ENCODE assay signal across 24 mouse cellular contexts in genomic region chr11:89807998-89808397, GRCm38 (mm10). TPM values are rescaled to one million over a fixed set of nuclear protein-coding genes. Genes with fewer than 3 reads are reported as not detected.
A peak's percentile ranks its signal among the peaks of the same experiment; 100 is the strongest.
DNase-seq lines count a peak whose midpoint lies in the region; ATAC-seq and TF ChIP-seq lines count a peak whose summit lies in the region.
"Had no signal": no experiment of that assay in that cellular context is flagged by ENCODE, and none has a peak within 500 bp of the region (broad histone marks: within the 10 kb centered on the region; RNA-seq: fewer than 3 reads in every experiment).

No protein-coding gene starts in this region.

- H3K36me3 ChIP-seq in heart, embryonic 13.5 days = no peaks in the 10 kb centered on the region
- no peaks in the 10 kb centered on the region for H3K36me3 ChIP-seq in heart, embryonic 12.5 days
- H3K36me3 ChIP-seq in lung, embryonic 14.5 days (ENCODE audit: insufficient read depth) = no peaks in the 10 kb centered on the region
- H3K36me3 ChIP-seq in hindbrain, embryonic 12.5 days = no peaks in the 10 kb centered on the region
- H3K36me3 ChIP-seq: forebrain, embryonic 10.5 days; G1E; hindbrain, embryonic 15.5 days had no signal

- TF ChIP-seq CTCF in lung, embryonic 14.5 days (IDR thresholded peaks at IDR 0.05; ENCODE audit: low read depth) = no peak

- H3K9ac ChIP-seq in heart, embryonic 13.5 days = no peak overlapping the region
- no peak overlapping the region for H3K9ac ChIP-seq in heart, embryonic 12.5 days
- no peak overlapping the region for H3K9ac ChIP-seq in lung, embryonic 14.5 days
- H3K9ac ChIP-seq in hindbrain, embryonic 12.5 days = no peak overlapping the region
- H3K9ac ChIP-seq: forebrain, embryonic 13.5 days; forebrain, postnatal 0 days; hindbrain, embryonic 15.5 days had no signal

- peak; percentile 22 for DNase-seq in lung, embryonic 14.5 days
- DNase-seq in lung, postnatal 4 days = no peak
- peak; percentile 6 for DNase-seq in lung, postnatal 10 days
- DNase-seq in urinary bladder, postnatal 25 days (ENCODE audit: low spot score) = no peak
- no peak for DNase-seq in frontal cortex, postnatal 25 days (ENCODE audit: low spot score in 2 of 2)
- DNase-seq: adrenal gland, postnatal 10 days; adrenal gland, postnatal 36 days; cerebellum, adult 18-20 months; cerebellum, adult 9-10 months; cerebellum, postnatal 14 days; forebrain, postnatal 0 days; gastrocnemius, postnatal 25 days; heart, adult 18-20 months; heart, postnatal 10 days; heart, postnatal 36 days had no signal

- H3K4me3 ChIP-seq in heart, embryonic 13.5 days = no peak overlapping the region
- H3K4me3 ChIP-seq in heart, embryonic 12.5 days = no peak overlapping the region
- H3K4me3 ChIP-seq in lung, embryonic 14.5 days (ENCODE audit: low read depth, low read length) = no peak overlapping the region
- H3K4me3 ChIP-seq in hindbrain, embryonic 12.5 days = no peak overlapping the region
- H3K4me3 ChIP-seq: forebrain, embryonic 10.5 days; forebrain, embryonic 13.5 days; hindbrain, embryonic 15.5 days had no signal

- no peak for ATAC-seq in heart, embryonic 13.5 days (ENCODE audit: extremely low read depth, insufficient number of reproducible peaks, low FRiP score, low TSS enrichment)
- ATAC-seq in heart, embryonic 12.5 days (ENCODE audit: insufficient number of reproducible peaks, low FRiP score) = no peak
- ATAC-seq in lung, embryonic 14.5 days (ENCODE audit: insufficient read depth) = no peak
- ATAC-seq in hindbrain, embryonic 12.5 days (ENCODE audit: low FRiP score) = no peak
- ATAC-seq: forebrain, embryonic 13.5 days; forebrain, postnatal 0 days; Patski had no signal

- peak overlapping the region; percentile 29; the same call in 1 of the 2 replicates for H3K4me2 ChIP-seq in heart, embryonic 13.5 days
- H3K4me2 ChIP-seq in heart, embryonic 12.5 days = no peak overlapping the region
- no peak overlapping the region for H3K4me2 ChIP-seq in lung, embryonic 14.5 days
- no peak overlapping the region for H3K4me2 ChIP-seq in hindbrain, embryonic 12.5 days (replicated peaks)
- H3K4me2 ChIP-seq: forebrain, embryonic 13.5 days; hindbrain, embryonic 15.5 days had no signal

- no peak overlapping the region for H3K27ac ChIP-seq in heart, embryonic 13.5 days (replicated peaks)
- H3K27ac ChIP-seq in heart, embryonic 12.5 days (ENCODE audit: poor library complexity, severe bottlenecking) = no peak overlapping the region
- H3K27ac ChIP-seq in lung, embryonic 14.5 days (ENCODE audit: low read depth) = no peak overlapping the region
- H3K27ac ChIP-seq in hindbrain, embryonic 12.5 days = no peak overlapping the region
- H3K27ac ChIP-seq: forebrain, embryonic 10.5 days; forebrain, embryonic 13.5 days; hindbrain, embryonic 15.5 days had no signal

- 51% methylated on average over 11 of the region's 11 CpGs for WGBS in heart, embryonic 13.5 days
- 58% methylated on average over 11 of the region's 11 CpGs for WGBS in heart, embryonic 12.5 days
- 41% methylated on average over 11 of the region's 11 CpGs for WGBS in lung, embryonic 14.5 days
- WGBS in hindbrain, embryonic 12.5 days = 79% methylated on average over 11 of the region's 11 CpGs

- peaks cover 15% of the 10 kb centered on the region for H3K4me1 ChIP-seq in heart, embryonic 13.5 days
- peaks cover 19% of the 10 kb centered on the region for H3K4me1 ChIP-seq in heart, embryonic 12.5 days (replicated peaks)
- H3K4me1 ChIP-seq in lung, embryonic 14.5 days (ENCODE audit: insufficient read depth) = peaks cover 8% of the 10 kb centered on the region; the same call in 1 of the 2 replicates
- peaks cover 8% of the 10 kb centered on the region; the same call in 1 of the 2 replicates for H3K4me1 ChIP-seq in hindbrain, embryonic 12.5 days

- no peaks in the 10 kb centered on the region for H3K9me3 ChIP-seq in heart, embryonic 13.5 days
- H3K9me3 ChIP-seq in heart, embryonic 12.5 days (replicated peaks) = no peaks in the 10 kb centered on the region
- H3K9me3 ChIP-seq in lung, embryonic 14.5 days (ENCODE audit: low read depth, low read length) = no peaks in the 10 kb centered on the region
- H3K9me3 ChIP-seq in hindbrain, embryonic 12.5 days (replicated peaks) = no peaks in the 10 kb centered on the region
- H3K9me3 ChIP-seq: forebrain, embryonic 10.5 days; forebrain, embryonic 13.5 days; hindbrain, embryonic 15.5 days had no signal

- peaks cover 14% of the 10 kb centered on the region for H3K27me3 ChIP-seq in heart, embryonic 13.5 days (replicated peaks)
- 0 out of 2 replicates have a peak, but pooled peaks cover 8% of the 10 kb centered on the region for H3K27me3 ChIP-seq in heart, embryonic 12.5 days (replicated peaks)
- no peaks in the 10 kb centered on the region for H3K27me3 ChIP-seq in lung, embryonic 14.5 days (ENCODE audit: insufficient read depth, low read length)
- no peaks in the 10 kb centered on the region for H3K27me3 ChIP-seq in hindbrain, embryonic 12.5 days
- H3K27me3 ChIP-seq: forebrain, embryonic 13.5 days; hindbrain, embryonic 15.5 days had no signal

RNA-seq across cellular contexts. Expression of gene Ankfn1, which starts 30.5 kb away (rescaled TPM):
- 0.04 TPM in 1 of 2 replicates, not detected in the other for polyA plus RNA-seq in heart, embryonic 13.5 days (2015; fragmentation: Nextera tagmentation; extraction: Ambion mirVana)
- not detected in 2 replicates for polyA plus RNA-seq in heart, embryonic 12.5 days (2016; fragmentation: Nextera tagmentation; extraction: Ambion mirVana)
- 2.0 and 2.1 TPM in 2 replicates for polyA plus RNA-seq in lung, embryonic 14.5 days (2014; fragmentation: Nextera tagmentation; extraction: Ambion mirVana)
- 2.0 and 2.4 TPM in 2 replicates for polyA plus RNA-seq in hindbrain, embryonic 12.5 days (2016; fragmentation: Nextera tagmentation; extraction: Ambion mirVana)
- polyA plus RNA-seq: G1E; heart, embryonic 14.5 days; Patski had no signal

Comparison
In these comparisons a context has a peak if more than half of its experiments do, and no peak if none do; other contexts are left out.
1. DNase-seq: peak in lung, embryonic 14.5 days (single experiment) and lung, postnatal 10 days (single experiment); none in lung, postnatal 4 days (0 of 2), urinary bladder, postnatal 25 days (single experiment) and frontal cortex, postnatal 25 days (0 of 2).